Mouse (Mus musculus): Measurements from ENCODE around the gene Slc44a1.

DNA sequence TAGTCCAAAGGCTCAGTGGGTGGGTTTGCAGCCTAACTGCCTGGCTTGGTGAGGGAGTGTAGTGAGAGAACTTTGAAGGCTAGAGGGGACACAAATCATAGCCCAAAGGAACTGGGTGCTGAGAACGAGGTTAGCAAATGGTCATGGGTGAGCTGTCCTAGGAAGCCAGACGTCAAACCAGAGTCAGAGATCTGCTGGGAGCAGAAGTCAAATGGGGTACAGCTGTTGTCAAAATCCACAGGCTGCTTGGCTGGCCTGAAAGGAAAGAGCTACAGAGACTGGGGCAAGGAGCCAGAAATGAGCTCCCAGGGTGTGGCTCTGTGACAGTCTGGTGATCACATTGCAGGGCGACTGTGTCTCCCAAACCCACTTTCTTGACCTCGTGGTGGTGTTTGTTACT, 188.7 kb downstream of the Slc44a1 start:
- no peak for TF ChIP-seq CTCF (IDR thresholded peaks at IDR 0.05; ENCODE audit: low read depth, low read length)
- TF ChIP-seq POLR2A (IDR thresholded peaks at IDR 0.05; ENCODE audit: extremely low read depth, insufficient read depth, low read length), result no peak
